Mouse (Mus musculus) CD4-positive helper T cell, adult 2 months (primary cell): ENCODE measurements around the gene Hsd3b7.
"Not testable (repeated sequence)": the region's sequence is repeated elsewhere in the genome, so short reads cannot be mapped to it uniquely, and the experiment has no call there.

ENCODE experiments used
- DNase-seq: peaks from one replicate; pipeline ENCODE4 v3.0.0-alpha.2; 2012; ENCODE audit warnings: low read depth, missing footprints, low spot score

Hsd3b7 gene

GRCm38 (mm10) chr7:127815954-127816821, 15.8 kb downstream of the Hsd3b7 start:
- no peak for DNase-seq

- DNase-seq, result no peak
These were observed 16.6 kb downstream of the Hsd3b7 start for GRCm38 (mm10) chr7:127817053-127817452.

GRCm38 (mm10) chr7:127817776-127818175, 17.4 kb downstream of the Hsd3b7 start:
- no peak for DNase-seq

- DNase-seq, result no peak
These were observed 20.6 kb downstream of the Hsd3b7 start for GRCm38 (mm10) chr7:127820836-127821509.

GRCm38 (mm10) chr7:127822494-127822893, 22.1 kb downstream of the Hsd3b7 start:
- no peak for DNase-seq

GRCm38 (mm10) chr7:127823236-127824171, 23.1 kb downstream of the Hsd3b7 start:
- DNase-seq, result no peak

GRCm38 (mm10) chr7:127824176-127824871, 23.9 kb downstream of the Hsd3b7 start, which contains the start of the genes Stx4a and Stx1b:
TSS of gene Stx4a (plus strand) at chr7:127824294.
TSS of gene Stx1b (minus strand) at chr7:127824549.
- DNase-seq, result no peak

- no peak for DNase-seq
These were observed 35.1 kb downstream of the Hsd3b7 start for GRCm38 (mm10) chr7:127835550-127835949.

GRCm38 (mm10) chr7:127837473-127837872, 37.1 kb downstream of the Hsd3b7 start:
- no peak for DNase-seq

GRCm38 (mm10) chr7:127837878-127838277, 37.5 kb downstream of the Hsd3b7 start:
- not testable (repeated sequence) for DNase-seq

GRCm38 (mm10) chr7:127840031-127840430, 39.6 kb downstream of the Hsd3b7 start:
- not testable (repeated sequence) for DNase-seq

GRCm38 (mm10) chr7:127840886-127841285, 40.5 kb downstream of the Hsd3b7 start:
- no peak for DNase-seq

GRCm38 (mm10) chr7:127841340-127842000, 41.1 kb downstream of the Hsd3b7 start:
- peak; percentile 96 for DNase-seq

- peak; percentile 87 for DNase-seq
These were observed 41.8 kb downstream of the Hsd3b7 start for GRCm38 (mm10) chr7:127842001-127842718.

GRCm38 (mm10) chr7:127849973-127850875, 49.8 kb downstream of the Hsd3b7 start:
- no peak for DNase-seq

- no peak for DNase-seq
These were observed 50.5 kb downstream of the Hsd3b7 start for GRCm38 (mm10) chr7:127850906-127851305.
